Mouse (Mus musculus) left cerebral cortex, postnatal 4 days (tissue): ENCODE measurements around the gene Klf12. TPM values are rescaled to one million over a fixed set of nuclear protein-coding genes. Genes with fewer than 3 reads are reported as not detected.

ENCODE experiments used
- DNase-seq: peaks from one replicate; pipeline ENCODE4 v3.0.0-alpha.2; 2022
- intact Hi-C: fragments of 180-260 bp; cut with DNase I; formaldehyde crosslinking; loops from one replicate; pipeline ENCODE4 v1.15.1; 2025
- total RNA-seq, 2 experiments: library from RNA; stranded (reverse); gene quantifications; 2 replicates each; pipeline ENCODE4 v1.2.3; 2021

The Klf12 gene
- total RNA-seq, 2 experiments from 2014 or later: 50.4 to 51.3 TPM

GRCm38 (mm10) chr14:100236757-100237156 lies 47.7 kb downstream of the Klf12 start:
- intact Hi-C loops: no loop called here
- DNase-seq: no peak

- intact Hi-C loops: no loop called here
- no peak for DNase-seq
Measured at GRCm38 (mm10) chr14:100235746-100236145, 48.7 kb downstream of the Klf12 start.

DNA sequence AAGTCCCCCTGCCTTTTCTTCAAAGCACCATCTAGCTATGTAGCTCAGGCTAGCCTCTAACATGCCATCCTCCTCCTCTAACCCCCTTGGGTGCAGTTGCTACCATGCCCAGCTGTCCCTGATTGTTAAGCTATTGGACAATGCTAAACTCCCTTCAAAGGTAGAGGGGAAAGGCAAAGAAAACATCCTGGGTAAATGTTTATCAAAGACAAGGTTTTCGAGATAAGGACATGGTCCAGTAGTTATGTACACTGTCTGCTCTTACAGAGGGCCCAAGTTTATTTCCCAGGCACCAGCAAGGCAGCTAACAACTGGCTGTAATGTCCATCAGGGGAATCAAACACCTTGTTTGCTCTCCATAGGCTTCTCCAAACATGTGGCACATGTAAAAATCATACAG lies 53.1 kb downstream of the Klf12 start:
- DNase-seq: no peak
- intact Hi-C loops: no loop called here

DNA sequence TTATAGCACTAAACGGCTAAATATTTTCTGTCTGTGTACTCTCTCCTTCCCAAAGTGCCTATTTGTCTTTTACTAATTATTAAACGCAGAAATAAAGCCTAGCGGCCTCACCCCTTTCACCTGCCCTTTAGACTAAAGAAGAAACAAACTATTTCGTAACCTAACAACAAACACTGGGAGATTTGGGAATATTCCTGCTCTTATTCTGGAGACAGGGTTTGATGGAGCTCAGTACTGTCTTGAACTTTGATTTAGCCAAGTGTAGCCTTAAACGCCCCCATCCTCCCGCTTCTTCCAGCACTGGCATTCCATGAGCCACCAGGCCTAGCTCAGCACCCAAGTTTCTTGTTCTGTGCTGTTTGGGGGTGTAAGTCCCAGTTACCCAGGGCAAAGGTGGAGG lies 56.4 kb downstream of the Klf12 start:
- intact Hi-C loops: no loop called here
- DNase-seq: no peak

GRCm38 (mm10) chr14:100227717-100228116 lies 56.8 kb downstream of the Klf12 start:
- no peak for DNase-seq
- intact Hi-C loops: no loop called here

GRCm38 (mm10) chr14:100224151-100224550 lies 60.3 kb downstream of the Klf12 start:
- intact Hi-C loops: no loop called here
- DNase-seq: no peak

DNA sequence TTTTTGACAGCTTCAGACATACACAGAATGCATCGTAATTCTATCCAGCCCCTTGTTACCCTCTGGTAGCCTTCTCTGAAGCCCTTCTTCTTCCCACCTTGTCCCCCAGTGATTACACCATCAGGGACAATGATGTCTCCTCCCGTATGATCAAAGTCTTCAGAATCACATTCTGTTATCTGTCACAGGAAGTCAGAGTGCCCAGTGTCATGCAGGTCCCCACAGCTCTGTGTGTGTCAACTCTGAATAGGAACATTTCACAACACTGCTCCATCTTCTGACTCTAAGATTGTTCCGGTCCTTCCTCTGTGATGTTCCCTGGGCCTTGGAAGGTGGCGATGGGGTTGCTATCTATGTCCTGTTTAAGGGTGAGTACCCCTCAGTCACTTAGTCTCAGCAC lies 62.2 kb downstream of the Klf12 start:
- intact Hi-C loops: no loop called here
- no peak for DNase-seq

GRCm38 (mm10) chr14:100215213-100215785 lies 69.2 kb downstream of the Klf12 start:
- DNase-seq: no peak
- intact Hi-C loops: no loop called here

DNA sequence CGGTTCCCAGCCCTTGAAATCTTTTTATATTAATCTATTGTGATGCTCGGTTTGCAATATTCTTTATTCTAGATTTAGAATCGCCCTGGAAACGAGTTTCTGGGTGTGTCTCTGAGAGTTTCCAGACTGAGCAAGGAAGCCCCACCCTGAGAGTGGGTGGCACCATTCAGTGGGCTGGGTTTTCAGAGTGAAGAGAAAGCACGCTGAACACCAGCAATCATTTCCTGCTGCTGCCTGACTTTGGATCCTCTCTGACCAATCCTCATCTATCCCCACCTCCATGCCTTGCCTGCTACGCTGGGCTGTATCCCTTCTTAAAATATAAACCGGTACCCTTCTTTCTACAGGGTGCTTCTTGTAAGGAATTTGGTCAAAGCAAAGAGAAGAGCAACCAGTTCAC lies 71.4 kb downstream of the Klf12 start:
- DNase-seq: no peak
- intact Hi-C loops: no loop called here

GRCm38 (mm10) chr14:100211826-100212117 lies 72.7 kb downstream of the Klf12 start:
- intact Hi-C loops: no loop called here
- DNase-seq: no peak

DNA sequence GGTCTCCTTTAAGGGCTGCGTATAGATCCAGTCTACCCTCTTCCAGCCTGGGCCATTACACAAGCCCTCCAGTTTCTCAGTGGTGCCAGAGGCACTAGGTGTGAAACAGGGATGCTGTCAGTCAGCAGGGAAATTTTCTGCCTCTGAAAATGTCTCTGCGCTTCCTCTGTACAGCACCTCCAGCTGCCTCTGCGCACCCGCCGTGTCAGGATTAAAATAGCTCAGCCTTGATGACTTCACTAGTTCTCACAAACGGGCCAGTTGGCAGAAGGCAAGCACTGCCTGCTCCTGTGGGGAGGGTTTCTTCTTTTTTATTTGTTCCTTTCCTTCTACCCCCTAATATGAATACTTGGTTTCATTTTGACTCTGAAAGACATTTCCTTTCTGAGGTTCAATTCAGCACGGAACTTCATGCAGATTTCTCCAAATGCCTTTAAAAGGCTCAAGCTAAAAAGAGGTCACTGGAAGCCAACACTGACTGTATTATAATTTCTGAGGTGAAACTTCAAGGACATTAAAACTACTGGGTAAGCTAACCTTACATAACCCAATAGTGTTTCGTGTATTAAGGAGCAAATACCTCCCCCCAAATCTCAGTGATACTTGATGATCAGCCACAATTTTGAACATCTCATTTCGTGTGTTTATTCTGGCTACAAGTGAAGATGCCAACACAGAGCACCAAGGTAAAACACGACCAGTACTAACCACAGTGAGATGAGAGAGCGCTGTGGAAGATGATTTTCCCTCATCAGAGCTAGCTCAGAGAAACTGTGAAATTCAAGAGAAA lies 73.2 kb downstream of the Klf12 start:
- intact Hi-C loops: no loop called here
- peak; percentile 57 for DNase-seq

- intact Hi-C loops: no loop called here
- DNase-seq: no peak
Measured at GRCm38 (mm10) chr14:100209814-100210419, 74.6 kb downstream of the Klf12 start.

DNA sequence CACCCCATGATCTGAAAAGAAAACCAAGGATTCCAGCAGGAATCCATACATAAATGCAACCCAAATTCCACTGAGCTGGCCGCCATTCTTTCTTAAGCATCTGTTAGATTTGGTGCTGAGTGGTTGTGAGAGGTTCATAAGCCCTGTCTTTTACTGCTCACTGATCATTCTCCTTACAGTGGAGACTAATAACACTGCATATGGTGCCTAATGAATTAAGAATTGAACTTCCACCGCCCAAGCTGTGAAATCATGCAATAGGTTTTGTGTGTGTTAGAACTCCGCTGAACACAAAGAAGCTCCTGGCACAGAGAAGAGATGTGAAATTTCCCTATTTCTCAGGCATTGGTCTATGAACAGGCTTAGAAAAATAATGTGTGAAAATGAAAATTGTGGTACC lies 77.4 kb downstream of the Klf12 start:
- no peak for DNase-seq
- intact Hi-C loops: no loop called here

DNA sequence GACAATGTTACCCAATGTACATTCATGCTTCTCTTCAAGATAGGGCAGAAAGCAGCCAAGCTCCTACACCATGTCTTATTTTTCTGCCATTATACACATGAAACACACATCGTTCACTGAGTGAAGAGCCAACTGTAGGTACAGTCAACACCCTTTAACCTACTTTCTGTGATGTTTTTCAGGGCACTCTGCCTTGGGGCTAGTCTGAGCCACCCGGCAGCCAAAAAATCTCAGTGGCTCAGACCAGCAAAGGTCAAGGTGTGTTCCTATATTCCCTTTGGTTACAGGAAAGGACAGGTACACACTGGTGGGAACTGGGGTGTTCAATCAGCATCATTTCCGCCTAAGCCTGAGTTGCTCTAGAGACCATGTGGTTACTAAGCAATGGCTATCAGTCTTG lies 78.3 kb downstream of the Klf12 start:
- no peak for DNase-seq
- intact Hi-C loops: no loop called here

GRCm38 (mm10) chr14:100200058-100200688 lies 84.3 kb downstream of the Klf12 start:
- DNase-seq: no peak
- intact Hi-C loops: no loop called here

- DNase-seq: no peak
- intact Hi-C loops: no loop called here
Measured at GRCm38 (mm10) chr14:100198636-100199035, 85.8 kb downstream of the Klf12 start.

DNA sequence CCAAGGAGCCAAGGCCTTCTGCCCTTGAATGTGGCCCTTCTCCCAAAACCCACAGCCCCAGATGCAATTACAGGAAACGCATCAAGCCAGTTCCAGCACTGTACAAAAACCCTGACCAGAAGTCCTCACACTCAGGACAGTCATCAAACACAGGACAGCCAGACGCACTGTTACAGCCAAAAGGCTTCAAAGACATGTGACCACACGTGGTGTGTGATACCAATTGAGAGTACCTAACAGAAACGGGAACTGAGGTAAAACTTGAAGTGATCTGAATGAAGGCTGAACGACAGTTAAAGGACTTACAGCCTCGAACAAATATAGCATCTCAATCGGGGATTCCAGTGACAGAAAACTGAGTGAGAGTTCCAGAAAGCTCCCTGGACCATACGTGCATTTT lies 87.3 kb downstream of the Klf12 start:
- intact Hi-C loops: no loop called here
- no peak for DNase-seq

DNA sequence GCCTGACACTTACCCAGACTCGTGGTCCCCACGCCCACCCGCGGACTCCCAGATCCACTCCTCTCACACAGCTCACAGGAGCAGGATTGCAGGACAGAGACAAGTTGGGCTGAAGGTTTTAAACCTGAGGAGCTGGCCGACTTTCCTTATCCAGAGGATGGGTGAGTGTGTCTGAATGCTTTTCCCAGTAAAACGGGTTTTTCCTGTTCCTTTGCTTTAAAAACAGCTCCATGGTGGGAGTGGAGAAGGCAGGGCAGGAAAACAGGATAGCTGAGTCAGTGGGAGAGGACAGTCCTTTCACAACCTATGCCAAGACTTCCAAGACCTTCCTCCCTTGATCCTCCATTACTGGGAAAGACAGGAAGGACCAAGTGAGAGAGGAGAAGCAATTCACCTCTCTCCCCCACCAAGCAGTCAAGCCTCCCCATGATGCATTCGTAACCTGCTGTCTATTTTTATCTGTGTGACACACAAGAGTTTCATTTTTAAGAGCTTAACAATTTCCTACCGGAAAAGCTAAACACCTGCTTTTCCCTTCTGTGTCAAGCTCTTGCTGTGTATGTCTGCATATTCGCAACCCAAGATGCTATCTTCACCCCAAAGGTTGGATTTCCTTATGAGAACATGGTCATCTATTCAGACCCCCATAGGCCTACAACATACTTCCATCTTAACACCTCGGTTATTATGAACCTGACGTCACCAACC lies 94.8 kb downstream of the Klf12 start:
- intact Hi-C loops: no loop called here
- no peak for DNase-seq

DNA sequence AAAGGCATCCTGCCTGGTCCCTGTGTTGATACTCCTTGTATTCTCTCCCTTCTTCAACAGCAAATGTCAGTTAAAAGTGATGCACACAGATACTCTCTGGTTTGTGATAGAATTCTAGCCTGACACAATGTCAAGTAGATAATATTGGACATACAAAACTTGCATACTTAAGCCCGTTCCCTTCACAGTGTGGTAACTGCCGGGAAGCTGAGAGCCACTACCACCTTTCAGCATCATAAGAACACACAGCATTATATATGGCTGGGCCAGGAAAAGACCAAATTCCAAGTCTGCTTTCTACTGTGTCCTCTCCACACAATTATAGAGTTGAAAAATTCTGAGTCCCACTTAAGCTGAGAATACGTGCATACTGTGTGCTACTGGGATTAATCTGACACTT lies 97.1 kb downstream of the Klf12 start:
- intact Hi-C loops: no loop called here
- DNase-seq: no peak

- no peak for DNase-seq
- intact Hi-C loops: no loop called here
Measured at GRCm38 (mm10) chr14:100177796-100178195, 106.7 kb downstream of the Klf12 start.

GRCm38 (mm10) chr14:100165075-100165474 lies 119.4 kb downstream of the Klf12 start:
- no peak for DNase-seq
- intact Hi-C loops: no loop called here
